Mouse (Mus musculus): ENCODE measurements around the gene Zmynd8. TPM values are rescaled to one million over a fixed set of nuclear protein-coding genes. Genes with fewer than 3 reads are reported as not detected.

Zmynd8 gene
- total and polyA plus RNA-seq, 3 experiments: 54.5 to 153 (median 82.4) TPM

- Histone ChIP-seq H3K4me3 (ENCODE audit: low read depth, low read length) (no peak overlapping the region), H3K36me3 (replicated peaks) (no peaks in the 10 kb centered on the region), H3K27me3 (ENCODE audit: insufficient read depth, low read length) (peaks cover 2% of the 10 kb centered on the region; the same call in 1 of the 2 replicates), H3K9me3 (replicated peaks) (no peaks in the 10 kb centered on the region), H3K4me1 (ENCODE audit: insufficient read depth, low read depth, low read length) (no peaks in the 10 kb centered on the region)
- no peak for DNase-seq (ENCODE audit: low spot score)
- TF ChIP-seq POLR2AphosphoS5 (IDR thresholded peaks at IDR 0.05; ENCODE audit: insufficient replicate concordance, low read depth, low read length) (no peak), CTCF (IDR thresholded peaks at IDR 0.05; ENCODE audit: low read depth, low read length) (no peak), TAL1 (conservative IDR thresholded peaks at IDR 0.05; ENCODE audit: low read depth, low read length) (no peak), GATA1 (IDR thresholded peaks at IDR 0.05; ENCODE audit: borderline replicate concordance, low read length) (no peak), GATA2 (IDR thresholded peaks at IDR 0.05; ENCODE audit: borderline replicate concordance, low read depth, low read length) (no peak)
- no peak for ATAC-seq (ENCODE audit: extremely low read depth, insufficient number of reproducible peaks, low FRiP score, poor library complexity, severe bottlenecking)
Observed at GRCm38 (mm10) chr2:165752704-165753103, 146.1 kb downstream of the Zmynd8 start.

GRCm38 (mm10) chr2:165751068-165751467, 147.7 kb downstream of the Zmynd8 start:
- Histone ChIP-seq H3K9me3 (replicated peaks) (no peaks in the 10 kb centered on the region), H3K4me3 (ENCODE audit: low read depth, low read length) (no peak overlapping the region), H3K36me3 (replicated peaks) (no peaks in the 10 kb centered on the region), H3K27me3 (ENCODE audit: insufficient read depth, low read length) (no peaks in the 10 kb centered on the region; the same call in 1 of the 2 replicates), H3K4me1 (ENCODE audit: insufficient read depth, low read depth, low read length) (no peaks in the 10 kb centered on the region)
- DNase-seq (ENCODE audit: low spot score): no peak
- ATAC-seq (ENCODE audit: extremely low read depth, insufficient number of reproducible peaks, low FRiP score, poor library complexity, severe bottlenecking): no peak
- TF ChIP-seq TAL1 (conservative IDR thresholded peaks at IDR 0.05; ENCODE audit: low read depth, low read length): no peak
- no peak for TF ChIP-seq GATA2 (IDR thresholded peaks at IDR 0.05; ENCODE audit: borderline replicate concordance, low read depth, low read length)
- TF ChIP-seq CTCF (IDR thresholded peaks at IDR 0.05; ENCODE audit: low read depth, low read length): no peak

GRCm38 (mm10) chr2:165748426-165748825, 150.4 kb downstream of the Zmynd8 start:
- H3K9me3 ChIP-seq (replicated peaks): no peaks in the 10 kb centered on the region
- H3K27me3 ChIP-seq (ENCODE audit: insufficient read depth, low read length): peaks cover 3% of the 10 kb centered on the region; the same call in 1 of the 2 replicates
- no peak overlapping the region for H3K4me3 ChIP-seq (ENCODE audit: low read depth, low read length)
- H3K4me1 ChIP-seq (ENCODE audit: insufficient read depth, low read depth, low read length): no peaks in the 10 kb centered on the region
- TF ChIP-seq GATA2 (IDR thresholded peaks at IDR 0.05; ENCODE audit: borderline replicate concordance, low read depth, low read length) (no peak), GATA1 (IDR thresholded peaks at IDR 0.05; ENCODE audit: borderline replicate concordance, low read length) (no peak), TAL1 (conservative IDR thresholded peaks at IDR 0.05; ENCODE audit: low read depth, low read length) (no peak)
- DNase-seq (ENCODE audit: low spot score) (no peak), ATAC-seq (ENCODE audit: extremely low read depth, insufficient number of reproducible peaks, low FRiP score, poor library complexity, severe bottlenecking) (no peak)
- no peaks in the 10 kb centered on the region for H3K36me3 ChIP-seq (replicated peaks)

- no peak for DNase-seq (ENCODE audit: low spot score)
- Histone ChIP-seq H3K4me3 (ENCODE audit: low read depth, low read length) (no peak overlapping the region), H3K27me3 (ENCODE audit: insufficient read depth, low read length) (peaks cover 3% of the 10 kb centered on the region; the same call in 1 of the 2 replicates), H3K4me1 (ENCODE audit: insufficient read depth, low read depth, low read length) (no peaks in the 10 kb centered on the region), H3K36me3 (replicated peaks) (no peaks in the 10 kb centered on the region), H3K9me3 (replicated peaks) (no peaks in the 10 kb centered on the region)
- no peak for ATAC-seq (ENCODE audit: extremely low read depth, insufficient number of reproducible peaks, low FRiP score, poor library complexity, severe bottlenecking)
- TF ChIP-seq GATA2 (IDR thresholded peaks at IDR 0.05; ENCODE audit: borderline replicate concordance, low read depth, low read length): no peak
- no peak for TF ChIP-seq POLR2AphosphoS5 (IDR thresholded peaks at IDR 0.05; ENCODE audit: insufficient replicate concordance, low read depth, low read length)
- no peak for TF ChIP-seq CTCF (IDR thresholded peaks at IDR 0.05; ENCODE audit: low read depth, low read length)
- no peak for TF ChIP-seq TAL1 (conservative IDR thresholded peaks at IDR 0.05; ENCODE audit: low read depth, low read length)
- no peak for TF ChIP-seq GATA1 (IDR thresholded peaks at IDR 0.05; ENCODE audit: borderline replicate concordance, low read length)
Observed at GRCm38 (mm10) chr2:165747975-165748374, 150.8 kb downstream of the Zmynd8 start.

- H3K27me3 ChIP-seq (ENCODE audit: insufficient read depth, low read length): peaks cover 3% of the 10 kb centered on the region; the same call in 1 of the 2 replicates
- H3K4me1 ChIP-seq (ENCODE audit: insufficient read depth, low read depth, low read length): no peaks in the 10 kb centered on the region
- DNase-seq (ENCODE audit: low spot score) (no peak), ATAC-seq (ENCODE audit: extremely low read depth, insufficient number of reproducible peaks, low FRiP score, poor library complexity, severe bottlenecking) (no peak)
- H3K9me3 ChIP-seq (replicated peaks): no peaks in the 10 kb centered on the region
- no peak for TF ChIP-seq TAL1 (conservative IDR thresholded peaks at IDR 0.05; ENCODE audit: low read depth, low read length)
- no peak overlapping the region for H3K4me3 ChIP-seq (ENCODE audit: low read depth, low read length)
- no peaks in the 10 kb centered on the region for H3K36me3 ChIP-seq (replicated peaks)
Observed at GRCm38 (mm10) chr2:165745306-165746098, 153.3 kb downstream of the Zmynd8 start.

- H3K4me1 ChIP-seq (ENCODE audit: insufficient read depth, low read depth, low read length): no peaks in the 10 kb centered on the region
- H3K9me3 ChIP-seq (replicated peaks): no peaks in the 10 kb centered on the region
- DNase-seq (ENCODE audit: low spot score): no peak
- H3K4me3 ChIP-seq (ENCODE audit: low read depth, low read length): no peak overlapping the region
- H3K36me3 ChIP-seq (replicated peaks): no peaks in the 10 kb centered on the region
- H3K27me3 ChIP-seq (ENCODE audit: insufficient read depth, low read length): peaks cover 3% of the 10 kb centered on the region; the same call in 1 of the 2 replicates
- TF ChIP-seq GATA2 (IDR thresholded peaks at IDR 0.05; ENCODE audit: borderline replicate concordance, low read depth, low read length): no peak
- TF ChIP-seq CTCF (IDR thresholded peaks at IDR 0.05; ENCODE audit: low read depth, low read length): no peak
- no peak for TF ChIP-seq TAL1 (conservative IDR thresholded peaks at IDR 0.05; ENCODE audit: low read depth, low read length)
- no peak for TF ChIP-seq GATA1 (IDR thresholded peaks at IDR 0.05; ENCODE audit: borderline replicate concordance, low read length)
- no peak for TF ChIP-seq POLR2AphosphoS5 (IDR thresholded peaks at IDR 0.05; ENCODE audit: insufficient replicate concordance, low read depth, low read length)
- no peak for ATAC-seq (ENCODE audit: extremely low read depth, insufficient number of reproducible peaks, low FRiP score, poor library complexity, severe bottlenecking)
Observed at GRCm38 (mm10) chr2:165742210-165742786, 156.5 kb downstream of the Zmynd8 start.

Measured in G1E (cell line).